Mouse (Mus musculus): ENCODE results near the gene Fsip1.

Fsip1 gene

GRCm38 (mm10) chr2:118254516-118254915, 2.2 kb downstream of the Fsip1 start:
- WGBS, result 88% methylated on average over 8 of the region's 8 CpGs

DNA sequence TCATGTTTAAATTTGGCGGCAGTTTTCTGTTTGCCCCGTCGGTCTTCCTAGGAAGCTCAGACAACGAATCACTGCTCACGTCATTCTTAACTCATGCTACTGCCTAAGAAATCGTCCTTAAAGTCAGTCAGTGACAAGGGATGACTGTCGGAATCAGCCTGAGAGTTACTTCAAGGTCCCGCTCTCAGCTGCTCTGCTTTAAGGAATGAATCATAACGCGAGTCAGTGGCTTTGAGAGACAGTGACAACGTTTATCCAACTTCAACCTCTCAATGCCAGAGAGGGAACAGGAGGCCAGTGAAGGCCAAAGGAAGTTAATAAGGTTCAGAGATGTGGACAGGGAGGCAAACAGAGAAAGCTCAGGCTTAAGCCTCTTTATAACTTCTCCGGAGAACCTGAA, 7.8 kb downstream of the Fsip1 start:
- 69% methylated on average over 12 of the region's 12 CpGs for WGBS

DNA sequence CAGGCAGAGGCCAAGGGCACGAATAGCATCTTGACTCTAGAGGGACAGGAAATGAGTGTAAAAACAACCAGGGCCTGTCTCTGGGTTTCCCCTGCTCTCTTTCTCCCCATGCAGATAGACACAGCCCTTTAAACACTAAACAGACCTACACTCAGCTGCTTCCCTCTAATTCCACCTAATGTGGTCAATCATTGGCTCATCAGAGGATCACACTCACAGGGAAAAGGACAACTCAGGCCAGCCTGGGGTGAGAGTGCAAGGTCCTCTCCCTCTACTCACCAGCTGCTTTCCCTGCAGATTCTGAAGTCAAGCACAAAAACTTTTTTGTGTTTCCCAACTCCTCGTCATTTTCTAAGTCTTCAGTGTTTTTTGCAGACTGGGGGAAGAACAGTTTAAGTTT, 8.8 kb downstream of the Fsip1 start:
- 58% methylated on average over 2 of the region's 2 CpGs for WGBS

DNA sequence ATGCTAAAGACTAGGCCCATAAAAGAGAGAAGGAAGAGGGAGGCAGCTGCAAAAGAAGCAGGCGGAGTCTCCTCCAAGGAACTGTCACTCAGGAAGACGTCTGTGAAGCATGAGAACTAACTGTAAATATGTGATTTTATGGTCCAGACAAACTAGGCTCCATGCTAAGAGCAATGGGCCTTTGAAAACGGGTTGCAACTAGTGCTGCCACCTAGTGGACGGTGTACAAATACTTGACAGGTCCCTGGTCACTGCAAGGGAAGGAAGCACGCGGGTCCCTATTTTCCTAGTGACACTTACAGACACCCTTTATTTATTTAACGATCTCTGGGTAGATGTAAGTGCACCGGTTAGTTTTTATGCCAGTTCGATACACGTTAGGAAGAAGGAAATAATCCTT, 10.9 kb downstream of the Fsip1 start:
- 16% methylated on average over 10 of the region's 10 CpGs for WGBS

DNA sequence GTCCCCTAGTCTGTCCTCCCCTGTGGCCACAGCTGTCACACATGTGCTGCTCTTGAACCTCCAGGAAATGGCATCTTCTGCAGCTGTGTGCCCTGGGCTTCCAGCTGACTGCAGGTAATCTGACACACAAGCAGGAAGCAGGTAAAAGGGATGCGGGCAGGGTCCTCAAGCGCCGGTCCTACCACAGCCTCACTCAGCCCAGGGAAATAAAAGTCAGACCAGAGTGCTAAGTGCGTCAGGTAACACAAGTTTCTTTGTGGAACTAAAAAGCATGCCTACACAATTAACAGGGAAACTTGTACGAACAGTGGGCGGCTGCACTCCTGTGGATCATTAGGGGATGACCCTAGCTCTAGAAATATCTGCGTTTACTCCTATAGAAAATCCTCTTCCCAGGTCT, 20.6 kb downstream of the Fsip1 start:
- WGBS, result 87% methylated on average over 7 of the region's 7 CpGs

DNA sequence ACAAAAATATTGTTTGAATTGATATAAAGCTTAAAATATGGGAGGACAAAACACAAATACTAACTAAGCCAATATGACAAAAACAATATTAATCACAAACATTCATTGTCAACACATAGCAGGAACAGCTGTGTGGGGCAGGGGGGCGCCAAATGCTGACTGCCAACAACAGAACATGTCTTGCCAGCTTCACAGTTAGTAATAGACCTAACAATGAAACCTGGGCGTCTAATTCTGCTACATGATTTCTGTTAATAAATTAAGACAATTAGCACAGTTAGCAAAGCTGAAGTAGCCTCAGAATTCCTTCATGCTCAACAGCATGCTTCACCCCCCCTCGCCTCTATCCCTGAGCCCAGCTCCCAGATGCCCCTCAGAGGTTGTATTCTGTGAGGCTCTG, 21.2 kb downstream of the Fsip1 start:
- 76% methylated on average over 3 of the region's 3 CpGs for WGBS

- WGBS, result 88% methylated on average over 3 of the region's 3 CpGs
Measured at GRCm38 (mm10) chr2:118230544-118230943, 26.2 kb downstream of the Fsip1 start.

DNA sequence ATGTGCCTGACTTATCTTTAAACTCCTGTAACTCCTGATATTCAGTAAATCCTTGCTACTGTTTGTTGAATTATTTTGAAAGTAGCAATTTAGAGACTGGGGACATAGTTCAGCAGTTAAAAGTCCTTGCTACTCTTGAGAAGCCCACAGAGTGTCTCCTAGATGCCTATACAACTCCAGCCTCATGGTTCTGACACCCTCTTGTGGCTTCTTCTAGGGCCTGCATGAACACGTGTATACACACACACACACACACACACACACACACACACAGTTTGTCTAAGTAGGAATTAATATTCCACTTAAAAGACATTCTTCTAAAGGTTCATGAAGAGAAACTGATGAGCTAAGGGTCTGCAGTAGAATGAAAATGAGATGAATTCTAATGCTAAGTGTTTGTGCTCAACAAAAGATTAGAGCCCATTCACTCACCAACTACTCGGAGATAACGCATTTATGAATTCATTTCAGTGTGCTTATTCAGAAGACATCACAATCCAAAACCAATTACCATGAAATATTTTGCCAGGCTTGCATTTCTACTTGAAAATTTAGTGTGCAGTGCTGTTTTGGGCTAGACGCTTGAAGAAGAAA, 28.2 kb downstream of the Fsip1 start:
- 68% methylated on average over 4 of the region's 4 CpGs for WGBS

DNA sequence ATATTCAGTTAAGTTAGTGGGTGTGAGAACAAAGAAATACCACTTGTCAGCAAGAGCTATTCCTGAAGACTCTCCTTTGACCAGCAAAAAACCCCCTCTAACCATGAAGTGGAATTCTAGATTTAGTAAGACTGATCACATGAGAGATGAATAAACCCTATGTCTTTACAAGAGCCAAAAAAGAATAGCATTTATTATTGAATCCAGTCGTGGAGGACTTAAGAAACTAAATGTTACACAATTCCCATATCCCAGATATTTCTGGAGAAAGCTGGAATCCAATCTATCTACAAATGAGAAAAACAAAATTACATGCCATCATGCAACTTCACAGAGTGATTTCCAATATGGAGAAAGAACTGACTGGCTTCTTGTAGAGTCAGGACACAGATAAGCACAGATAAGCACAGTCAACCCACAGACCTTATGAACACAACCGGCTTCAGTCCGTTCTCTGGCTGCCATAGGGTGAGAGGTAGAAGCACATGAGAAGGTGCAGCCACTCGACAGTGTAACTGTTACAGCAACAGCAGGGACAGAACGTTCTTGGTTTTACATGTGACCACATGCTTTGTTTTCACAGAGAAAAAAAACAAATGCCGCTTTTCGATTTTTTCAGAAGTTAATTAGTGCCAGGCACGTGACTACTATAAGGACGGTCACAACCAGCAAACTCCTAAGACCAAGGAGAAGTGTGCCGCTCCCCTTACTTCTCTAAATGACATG, 31.3 kb downstream of the Fsip1 start:
- WGBS, result 76% methylated on average over 10 of the region's 10 CpGs

- WGBS, result 63% methylated on average over 4 of the region's 4 CpGs
Measured at GRCm38 (mm10) chr2:118217993-118218595, 38.7 kb downstream of the Fsip1 start.

GRCm38 (mm10) chr2:118209712-118210111, 47.1 kb downstream of the Fsip1 start:
- 77% methylated on average over 5 of the region's 5 CpGs for WGBS

DNA sequence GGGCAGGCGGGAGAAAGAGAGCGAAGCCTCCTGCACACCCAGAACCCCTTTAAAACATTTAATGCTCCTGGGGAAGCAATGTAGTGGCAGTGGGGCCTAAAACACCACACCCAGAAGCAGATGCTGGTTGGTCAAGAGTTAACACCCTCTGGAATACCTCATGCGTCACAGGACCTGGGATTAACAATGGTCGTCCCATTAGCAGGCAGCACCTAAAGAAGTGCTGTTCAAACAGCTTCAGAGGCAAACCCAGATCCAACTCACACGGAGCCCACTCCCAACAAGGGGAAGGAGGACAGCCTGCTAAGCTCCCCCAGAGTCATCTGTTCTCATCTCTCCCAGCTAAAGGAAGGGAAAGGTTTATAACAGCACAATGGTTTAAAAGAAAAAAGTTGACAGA, 48.1 kb downstream of the Fsip1 start:
- WGBS, result 66% methylated on average over 5 of the region's 5 CpGs

DNA sequence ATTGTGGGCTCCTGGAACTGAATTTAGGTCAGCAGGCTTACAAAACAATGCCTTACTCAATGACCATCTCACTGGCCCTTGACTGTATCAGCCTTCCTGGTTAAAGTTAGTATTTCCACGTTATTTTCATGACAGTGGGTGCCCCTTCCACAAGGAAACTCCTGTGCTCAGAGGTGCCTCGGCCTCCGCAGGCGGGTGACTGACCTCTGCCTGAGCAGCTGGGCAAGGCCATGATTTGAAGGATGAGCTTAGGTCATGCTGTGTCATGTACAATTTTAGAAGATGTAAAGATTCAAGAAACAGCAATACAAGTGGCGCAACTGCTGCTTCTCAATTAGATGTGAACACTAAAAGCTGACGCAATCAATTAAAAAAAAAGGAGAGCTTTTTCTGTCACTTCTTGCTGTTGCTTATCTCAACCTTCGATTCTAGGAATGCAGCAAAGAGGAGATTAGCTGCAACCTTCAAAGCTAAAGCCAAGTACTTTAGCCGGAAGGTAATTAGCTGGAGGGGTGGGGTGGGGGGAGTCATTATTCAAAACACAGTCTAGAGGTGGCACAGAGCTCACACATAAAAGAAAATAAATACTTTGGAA, 50.7 kb downstream of the Fsip1 start:
- WGBS, result 68% methylated on average over 8 of the region's 8 CpGs

DNA sequence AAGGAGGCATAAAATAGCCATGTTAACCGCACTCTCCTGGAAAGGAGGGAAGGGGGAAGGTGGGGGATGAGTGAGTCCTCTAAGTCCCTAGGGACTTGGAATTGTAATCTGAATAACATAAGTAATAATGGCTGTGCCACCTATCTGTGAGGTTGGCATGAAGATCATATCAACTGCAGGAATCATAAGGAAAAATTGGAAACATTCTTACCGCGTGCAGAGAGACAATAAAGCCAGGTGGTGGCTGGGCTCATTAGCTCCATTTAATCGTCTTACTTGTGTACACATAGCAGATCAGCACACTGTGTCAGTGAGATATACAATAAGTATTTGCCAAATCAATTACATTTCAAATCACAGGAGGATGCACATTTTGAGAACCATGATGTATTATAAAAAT, 52.1 kb downstream of the Fsip1 start:
- 74% methylated on average over 4 of the region's 4 CpGs for WGBS

DNA sequence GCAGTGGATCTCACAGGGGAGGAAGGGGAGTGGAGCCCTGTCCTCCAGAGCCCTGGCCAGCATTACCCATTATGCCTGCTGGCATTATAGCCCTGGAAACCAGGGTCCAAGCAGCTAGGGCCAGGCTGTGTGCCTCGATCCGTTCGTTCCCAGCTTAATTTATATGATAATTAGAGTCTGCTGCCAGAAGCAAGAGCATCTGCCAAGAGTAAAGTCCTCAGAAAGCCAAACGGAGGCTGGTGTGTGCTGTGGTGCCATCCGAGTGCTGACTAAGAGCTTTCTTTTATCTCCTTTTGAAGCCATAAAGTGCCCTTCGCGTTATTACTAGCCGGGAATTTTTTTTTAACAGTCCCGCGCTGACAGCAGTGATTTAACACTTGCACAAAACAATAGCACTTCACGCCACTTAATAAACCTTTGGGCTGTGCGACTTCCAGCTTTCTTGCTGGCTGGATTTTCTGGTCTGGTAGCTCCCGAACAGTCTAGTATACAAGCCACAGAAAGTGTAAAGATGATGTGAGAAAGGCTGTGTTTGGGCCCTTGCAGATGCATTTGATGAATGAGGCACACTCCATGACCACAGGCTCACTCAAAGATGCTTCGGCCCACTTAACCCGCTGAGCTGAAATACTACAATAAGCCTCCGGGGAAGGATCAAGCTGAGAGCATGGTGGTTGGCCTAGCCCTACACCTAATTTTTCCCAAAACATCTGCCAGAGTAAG, 52.9 kb downstream of the Fsip1 start:
- WGBS, result 29% methylated on average over 16 of the region's 16 CpGs

DNA sequence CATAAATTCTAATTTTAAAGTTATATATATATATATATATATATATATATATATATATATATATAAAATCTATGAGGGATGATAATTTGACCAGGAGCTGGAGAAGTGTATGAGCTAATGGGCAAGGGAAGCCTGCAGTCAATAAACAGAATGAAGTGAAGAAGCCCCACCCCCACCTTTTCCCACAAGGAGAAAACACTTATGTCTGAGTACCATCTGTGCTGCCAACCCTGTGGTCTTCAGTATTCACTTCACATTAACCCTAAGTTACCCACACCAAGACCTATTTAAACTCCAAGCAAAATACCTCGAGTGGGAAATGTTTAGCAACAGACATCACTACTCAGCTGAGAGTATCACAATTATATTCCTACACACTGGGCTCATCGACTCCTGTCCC, 53.8 kb downstream of the Fsip1 start:
- WGBS, result 24% methylated on average over 2 of the region's 2 CpGs

DNA sequence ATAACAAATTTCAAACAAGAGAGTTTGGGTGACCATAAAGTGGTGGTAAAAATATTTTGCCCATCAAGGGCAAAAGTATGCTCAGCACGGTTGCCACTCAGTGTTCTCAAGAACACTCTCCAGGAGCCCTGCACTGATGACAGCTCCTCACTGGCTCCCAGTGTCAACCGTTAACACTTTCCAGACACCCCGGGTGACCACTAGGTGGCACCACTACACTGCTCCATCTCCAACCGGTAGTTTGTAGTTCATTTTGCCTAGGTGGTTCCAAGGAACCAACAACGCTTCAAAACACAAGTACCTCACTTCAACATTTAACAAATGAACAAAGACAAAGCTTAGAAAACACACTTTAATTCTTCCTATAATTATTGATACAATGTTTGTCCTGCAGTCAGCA, 56.9 kb downstream of the Fsip1 start:
- 13% methylated on average over 5 of the region's 5 CpGs for WGBS

DNA sequence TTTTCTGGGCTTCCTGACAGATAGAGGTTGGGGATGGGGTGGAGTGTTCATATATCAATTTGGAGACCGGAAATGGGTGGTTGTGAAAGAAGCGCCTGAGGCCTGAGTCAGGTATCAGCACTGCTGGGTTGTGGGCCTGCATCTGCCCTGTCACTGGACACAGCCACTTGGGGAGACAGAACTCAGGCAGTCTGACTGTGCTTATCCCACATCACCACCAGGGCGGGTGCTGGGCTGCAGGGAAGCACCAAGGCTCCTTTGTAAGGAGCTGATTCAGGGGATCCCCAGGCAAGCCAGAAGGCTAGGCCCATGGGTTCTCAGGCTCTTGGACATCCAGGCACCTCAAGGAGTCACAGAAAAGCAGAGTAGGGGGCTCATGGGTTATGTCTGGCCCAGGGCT, 59.8 kb downstream of the Fsip1 start:
- 94% methylated on average over 3 of the region's 3 CpGs for WGBS

GRCm38 (mm10) chr2:118182136-118182535, 74.6 kb downstream of the Fsip1 start:
- 56% methylated on average over 2 of the region's 2 CpGs for WGBS

DNA sequence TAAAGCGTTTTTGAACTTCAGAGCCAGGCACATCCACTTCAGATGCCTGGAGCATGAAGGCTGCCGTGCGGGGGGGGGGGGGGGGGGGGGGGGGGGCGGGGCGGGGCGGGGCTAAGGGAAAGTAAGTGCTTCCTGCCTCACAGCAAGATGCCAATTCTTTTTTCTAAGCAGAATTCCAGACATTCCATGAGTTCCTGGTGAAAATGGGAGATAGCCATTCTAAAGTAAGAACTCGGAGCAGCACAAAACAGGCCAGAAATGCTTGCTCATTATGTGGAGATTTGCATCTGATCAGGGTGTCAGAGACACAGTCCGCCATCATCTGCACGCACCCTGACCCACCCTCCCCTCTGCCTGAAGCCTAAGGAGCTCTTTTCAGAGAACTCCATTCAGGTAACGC, 77.3 kb downstream of the Fsip1 start:
- WGBS, result 34% methylated on average over 5 of the region's 10 CpGs

DNA sequence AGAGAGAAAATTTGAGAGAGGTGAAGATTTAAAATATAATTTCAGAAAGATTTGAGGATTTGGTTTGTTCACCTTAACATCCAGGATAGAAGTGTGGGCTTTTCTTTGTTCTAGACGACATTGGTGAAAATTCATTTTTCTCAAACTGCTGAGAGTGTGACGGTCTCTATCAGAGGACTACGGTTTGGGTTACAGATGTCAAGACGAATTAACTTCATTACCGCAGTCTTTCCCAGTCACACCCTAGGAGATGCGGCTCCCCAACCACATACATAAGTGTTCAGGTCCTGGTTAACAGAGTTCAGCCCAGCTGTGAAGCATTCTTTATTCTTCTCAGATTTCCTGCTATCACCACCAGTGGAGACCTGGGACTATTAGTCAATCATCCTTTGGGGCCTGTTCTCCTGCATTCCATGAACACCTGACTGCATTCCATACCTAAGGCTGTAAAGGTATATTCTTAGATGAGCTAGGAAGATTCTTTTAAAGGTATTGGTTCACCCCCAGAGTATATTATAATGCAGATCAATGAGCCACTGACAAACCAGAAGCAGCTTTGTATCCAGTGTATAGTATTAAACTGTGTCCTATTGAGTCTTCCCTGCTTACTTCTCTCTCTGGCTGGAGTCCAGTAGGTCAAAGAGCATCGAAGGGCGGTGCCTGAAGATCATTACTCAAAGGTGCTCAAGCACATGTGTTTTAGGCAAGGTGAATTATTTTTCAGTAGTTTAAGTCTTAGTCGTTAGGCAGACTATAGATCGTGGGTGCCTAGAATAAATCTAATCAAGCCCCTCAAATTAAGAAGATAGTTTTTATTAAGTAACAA, 82.0 kb downstream of the Fsip1 start:
- WGBS, result 91% methylated on average over 10 of the region's 10 CpGs
